Mouse (Mus musculus) cerebellum, adult 2 months (tissue): ENCODE data around the gene Nsmce1.

Experiments
- CTCF ChIP-seq: fragments of 200-500 bp; IDR thresholded peaks from 2 replicates; pipeline ENCODE4 v1.5.1; 2011; ENCODE audit warnings: low read depth, mild to moderate bottlenecking, control low read depth, low read length, moderate library complexity, borderline replicate concordance; ENCODE audit not compliant: insufficient read depth
- POLR2A ChIP-seq: fragments of 200-500 bp; IDR thresholded peaks from 2 replicates; pipeline ENCODE4 v1.6.1; 2011; ENCODE audit warnings: low read length, control low read depth, borderline replicate concordance; ENCODE audit not compliant: insufficient read depth

DNA sequence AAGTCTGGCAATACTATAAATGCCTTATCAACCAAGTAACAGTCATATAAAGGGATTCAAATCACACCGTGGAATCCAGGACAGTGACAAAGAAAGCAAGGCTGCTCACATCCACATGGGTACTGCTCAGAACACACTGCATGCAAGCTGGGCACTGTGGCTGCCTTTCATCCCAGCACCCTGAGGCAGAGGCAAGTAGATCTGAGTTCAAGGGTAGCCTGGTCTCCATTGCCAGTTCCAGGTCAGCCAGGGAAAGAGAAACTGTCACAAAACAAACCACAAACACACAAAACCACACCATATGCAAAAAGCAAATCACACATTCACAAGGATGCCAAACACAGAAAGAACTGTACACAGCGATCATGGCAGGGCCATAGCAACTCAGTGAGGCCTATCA lies 1.8 kb downstream of the Nsmce1 start:
- no peak for TF ChIP-seq CTCF
- no peak for TF ChIP-seq POLR2A
